Mouse (Mus musculus) heart, embryonic 15.5 days (tissue): ENCODE data around the gene Cdk14. TPM values are rescaled to one million over a fixed set of nuclear protein-coding genes. Genes with fewer than 3 reads are reported as not detected.

Source experiments
- ATAC-seq: fragments of 200-750 bp; cut with Nextera tagmentation; replicated peaks from 2 replicates; pipeline ENCODE4 v1.8.0; 2017; ENCODE audit warnings: low read depth, moderate TSS enrichment; ENCODE audit not compliant: insufficient number of reproducible peaks, insufficient read depth, low FRiP score
- H3K27ac ChIP-seq: fragments of 300-500 bp; sonication (generic); 2 replicates; pipeline ENCODE4 v1.5.1; 2015; ENCODE audit warnings: mild to moderate bottlenecking, inconsistent platforms
- H3K27me3 ChIP-seq: fragments of 300-500 bp; sonication (generic); 2 replicates; pipeline ENCODE4 v1.6.1; 2015; ENCODE audit warnings: inconsistent platforms
- H3K36me3 ChIP-seq: fragments of 300-500 bp; sonication (generic); 2 replicates; pipeline ENCODE4 v1.6.1; 2015; ENCODE audit warnings: mild to moderate bottlenecking, inconsistent platforms
- H3K4me1 ChIP-seq: fragments of 300-500 bp; sonication (generic); replicated peaks from 2 replicates; pipeline ENCODE4 v1.6.1; 2015; ENCODE audit warnings: inconsistent platforms
- H3K4me2 ChIP-seq: fragments of 300-500 bp; sonication (generic); 2 replicates; pipeline ENCODE4 v1.6.1; 2015; ENCODE audit warnings: inconsistent platforms, mild to moderate bottlenecking, moderate library complexity
- H3K4me3 ChIP-seq: fragments of 300-500 bp; sonication (generic); 2 replicates; pipeline ENCODE4 v1.5.1; 2015; ENCODE audit warnings: mild to moderate bottlenecking, inconsistent platforms
- H3K9ac ChIP-seq: fragments of 300-500 bp; sonication (generic); 2 replicates; pipeline ENCODE4 v1.6.1; 2015; ENCODE audit warnings: mild to moderate bottlenecking, inconsistent platforms
- H3K9me3 ChIP-seq: fragments of 300-500 bp; sonication (generic); replicated peaks from 2 replicates; pipeline ENCODE4 v1.6.1; 2016; ENCODE audit warnings: inconsistent platforms
- WGBS: fragments of 180-500 bp; shearing (Covaris S2); methylation state at CpG from one replicate; pipeline ENCODE4 v1.1.7; 2015; ENCODE audit warnings: mixed read lengths; 5-methylcytosine and 5-hydroxymethylcytosine counted together
- polyA plus RNA-seq: library from polyadenylated mRNA; unstranded; fragments of >200 nt; fragmentation: Nextera tagmentation; extraction: Ambion mirVana; gene quantifications from 2 replicates; pipeline ENCODE4 v1.2.1, GENCODE M21; 2015

Cdk14 gene
- polyA plus RNA-seq, 1 experiment from 2014 or later: 12.0 TPM

GRCm38 (mm10) chr5:4801096-4801850, 618.8 kb downstream of the Cdk14 start:
- no peaks in the 10 kb centered on the region for H3K27me3 ChIP-seq
- no peak overlapping the region for H3K27ac ChIP-seq
- H3K9ac ChIP-seq: no peak overlapping the region
- H3K36me3 ChIP-seq: peaks cover 3% of the 10 kb centered on the region; the same call in 1 of the 2 replicates
- H3K4me3 ChIP-seq: no peak overlapping the region
- ATAC-seq: no peak
- H3K9me3 ChIP-seq: no peaks in the 10 kb centered on the region
- H3K4me2 ChIP-seq: no peak overlapping the region
- no peaks in the 10 kb centered on the region for H3K4me1 ChIP-seq
- WGBS: 78% methylated on average over 8 of the region's 8 CpGs

DNA sequence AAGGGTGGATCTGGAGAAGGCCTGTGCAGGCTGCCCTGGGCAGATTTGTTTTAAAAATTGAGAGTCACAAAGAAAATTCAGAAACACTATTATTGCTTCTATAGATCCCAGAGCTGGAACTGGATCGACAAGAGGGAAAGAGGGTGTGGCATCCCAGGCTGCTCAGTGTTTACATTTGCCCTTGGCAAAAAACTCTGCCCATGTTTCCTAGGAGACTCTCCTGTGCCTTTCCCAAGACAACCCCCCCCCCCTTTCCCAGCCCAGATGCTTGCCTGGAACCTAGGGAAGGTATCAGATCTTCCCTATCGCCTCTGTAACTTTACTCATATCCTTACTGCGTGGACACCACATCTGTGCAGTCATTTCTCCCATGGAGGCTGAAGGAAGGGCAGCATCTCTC, 628.9 kb downstream of the Cdk14 start:
- H3K4me2 ChIP-seq: no peak overlapping the region
- no peaks in the 10 kb centered on the region for H3K9me3 ChIP-seq
- H3K36me3 ChIP-seq: no peaks in the 10 kb centered on the region
- no peaks in the 10 kb centered on the region for H3K4me1 ChIP-seq
- 59% methylated on average over 3 of the region's 3 CpGs for WGBS
- no peak overlapping the region for H3K9ac ChIP-seq
- no peak for ATAC-seq
- H3K4me3 ChIP-seq: no peak overlapping the region
- H3K27ac ChIP-seq: no peak overlapping the region
- H3K27me3 ChIP-seq: no peaks in the 10 kb centered on the region

- Histone ChIP-seq H3K27me3 (no peaks in the 10 kb centered on the region), H3K36me3 (no peaks in the 10 kb centered on the region), H3K27ac (no peak overlapping the region), H3K4me1 (no peaks in the 10 kb centered on the region), H3K9ac (no peak overlapping the region), H3K4me3 (no peak overlapping the region), H3K4me2 (no peak overlapping the region), H3K9me3 (no peaks in the 10 kb centered on the region)
- WGBS: 90% methylated on average over 4 of the region's 4 CpGs
- ATAC-seq: no peak
Observed at GRCm38 (mm10) chr5:4790265-4790664, 629.8 kb downstream of the Cdk14 start.

DNA sequence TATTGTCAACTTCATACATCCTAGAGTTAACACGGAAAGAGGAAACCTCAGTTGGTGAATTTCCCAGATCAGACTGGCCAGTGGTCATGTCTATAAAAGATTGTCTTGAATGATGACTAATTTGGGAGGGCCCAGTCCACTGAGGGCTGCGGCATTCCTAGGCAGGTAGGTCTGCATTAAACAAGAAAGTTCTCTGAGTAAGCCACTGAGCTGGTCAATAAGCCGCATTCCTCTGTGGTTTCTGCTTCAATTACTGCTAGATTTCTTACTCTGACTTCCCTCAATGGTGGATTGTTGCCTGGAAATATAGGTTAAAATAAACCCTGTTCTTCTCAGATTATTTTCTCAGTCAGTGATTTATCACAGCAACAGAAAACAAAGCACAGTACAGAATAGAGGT, 631.6 kb downstream of the Cdk14 start:
- Histone ChIP-seq H3K9ac (no peak overlapping the region), H3K4me2 (no peak overlapping the region), H3K36me3 (no peaks in the 10 kb centered on the region), H3K27ac (no peak overlapping the region), H3K4me1 (no peaks in the 10 kb centered on the region), H3K4me3 (no peak overlapping the region), H3K9me3 (no peaks in the 10 kb centered on the region), H3K27me3 (no peaks in the 10 kb centered on the region)
- ATAC-seq: no peak
- 86% methylated on average over 3 of the region's 3 CpGs for WGBS

DNA sequence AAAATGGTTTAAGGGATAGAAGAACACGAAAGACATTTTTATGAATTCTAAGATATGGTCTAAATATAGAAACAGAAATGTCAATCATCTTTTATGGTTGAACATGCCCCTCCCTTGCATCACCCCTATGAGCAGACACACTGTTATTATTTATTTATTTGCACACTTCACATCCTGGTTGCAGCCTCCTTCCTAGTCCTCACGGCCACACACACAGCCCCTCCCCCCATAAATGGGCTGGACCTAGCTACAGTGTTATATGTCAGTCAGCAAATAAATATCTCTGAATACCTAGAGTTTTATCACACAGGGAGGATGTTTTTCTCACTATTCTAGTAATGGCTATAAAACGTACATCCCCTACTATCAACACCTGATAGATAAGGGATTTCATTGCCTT, 633.3 kb downstream of the Cdk14 start:
- no peaks in the 10 kb centered on the region for H3K9me3 ChIP-seq
- H3K4me2 ChIP-seq: no peak overlapping the region
- no peak overlapping the region for H3K4me3 ChIP-seq
- H3K9ac ChIP-seq: no peak overlapping the region
- no peaks in the 10 kb centered on the region for H3K4me1 ChIP-seq
- H3K36me3 ChIP-seq: no peaks in the 10 kb centered on the region
- ATAC-seq: no peak
- no peak overlapping the region for H3K27ac ChIP-seq
- 59% methylated on average over 3 of the region's 3 CpGs for WGBS
- H3K27me3 ChIP-seq: no peaks in the 10 kb centered on the region

- no peaks in the 10 kb centered on the region for H3K9me3 ChIP-seq
- H3K27ac ChIP-seq: no peak overlapping the region
- H3K4me2 ChIP-seq: no peak overlapping the region
- no peaks in the 10 kb centered on the region for H3K27me3 ChIP-seq
- no peak overlapping the region for H3K9ac ChIP-seq
- no peak overlapping the region for H3K4me3 ChIP-seq
- WGBS: 86% methylated on average over 3 of the region's 3 CpGs
- H3K36me3 ChIP-seq: no peaks in the 10 kb centered on the region
- H3K4me1 ChIP-seq: no peaks in the 10 kb centered on the region
- no peak for ATAC-seq
Observed at GRCm38 (mm10) chr5:4778274-4778673, 641.8 kb downstream of the Cdk14 start.

GRCm38 (mm10) chr5:4776495-4776894, 643.6 kb downstream of the Cdk14 start:
- no peak overlapping the region for H3K4me2 ChIP-seq
- no peak overlapping the region for H3K4me3 ChIP-seq
- no peaks in the 10 kb centered on the region for H3K36me3 ChIP-seq
- WGBS: 61% methylated on average over 2 of the region's 2 CpGs
- H3K27me3 ChIP-seq: no peaks in the 10 kb centered on the region
- no peaks in the 10 kb centered on the region for H3K4me1 ChIP-seq
- no peak overlapping the region for H3K9ac ChIP-seq
- ATAC-seq: no peak
- H3K27ac ChIP-seq: no peak overlapping the region
- H3K9me3 ChIP-seq: no peaks in the 10 kb centered on the region

DNA sequence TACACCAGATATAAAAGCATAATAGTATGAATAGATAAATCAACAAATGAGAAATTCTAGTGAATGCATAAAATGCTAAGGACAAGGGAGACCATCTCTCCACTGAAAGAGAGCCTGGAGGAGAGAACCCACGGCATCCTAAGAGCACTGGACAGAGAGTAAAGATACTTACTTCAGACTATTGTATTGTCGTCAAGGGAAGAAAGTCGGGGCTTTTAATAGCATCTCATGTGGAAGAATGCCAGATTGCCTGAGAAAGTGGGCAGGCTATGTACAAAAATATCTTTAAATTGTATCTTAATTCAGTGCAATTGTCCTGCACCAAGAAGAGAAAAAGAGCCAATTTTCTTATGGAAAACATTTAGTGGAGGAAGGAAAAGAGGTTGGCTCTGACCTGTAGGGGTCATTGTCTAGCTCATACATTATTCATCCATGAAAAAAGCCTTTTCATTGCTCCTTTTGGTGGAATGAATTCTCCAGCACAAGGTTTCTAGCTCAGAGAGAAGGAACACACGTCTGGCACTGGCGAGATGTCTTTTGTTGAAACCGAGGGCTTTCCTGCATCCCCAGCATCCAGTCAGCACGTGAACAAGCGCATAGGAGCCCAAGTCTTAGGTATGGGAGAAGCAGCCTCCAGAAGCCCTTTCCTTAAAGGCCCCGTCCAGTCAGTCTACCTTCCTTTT, 646.9 kb downstream of the Cdk14 start:
- H3K4me1 ChIP-seq: no peaks in the 10 kb centered on the region
- no peak overlapping the region for H3K27ac ChIP-seq
- H3K9me3 ChIP-seq: no peaks in the 10 kb centered on the region
- no peaks in the 10 kb centered on the region for H3K36me3 ChIP-seq
- H3K4me2 ChIP-seq: no peak overlapping the region
- no peak overlapping the region for H3K9ac ChIP-seq
- 55% methylated on average over 9 of the region's 9 CpGs for WGBS
- H3K4me3 ChIP-seq: no peak overlapping the region
- H3K27me3 ChIP-seq: no peaks in the 10 kb centered on the region
- ATAC-seq: no peak

DNA sequence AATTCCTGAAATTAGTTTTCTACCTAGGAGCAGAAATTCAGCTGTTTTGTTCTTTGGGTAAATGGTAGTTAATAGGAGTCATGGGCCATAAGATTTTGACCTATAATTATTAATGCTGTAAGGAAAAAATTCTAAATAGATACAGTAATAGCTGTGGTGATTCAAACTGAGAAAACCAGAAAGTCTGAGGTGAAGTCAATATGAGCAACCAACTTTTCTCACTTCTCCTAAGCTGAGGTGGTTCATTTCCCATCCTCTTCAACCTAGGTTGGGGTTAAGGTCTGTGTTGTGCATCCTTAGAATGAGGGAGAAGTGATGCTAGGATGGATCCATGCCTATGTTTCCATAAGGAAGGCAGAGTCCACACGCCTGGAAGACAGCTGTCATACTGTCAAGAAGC, 649.5 kb downstream of the Cdk14 start:
- H3K36me3 ChIP-seq: no peaks in the 10 kb centered on the region

DNA sequence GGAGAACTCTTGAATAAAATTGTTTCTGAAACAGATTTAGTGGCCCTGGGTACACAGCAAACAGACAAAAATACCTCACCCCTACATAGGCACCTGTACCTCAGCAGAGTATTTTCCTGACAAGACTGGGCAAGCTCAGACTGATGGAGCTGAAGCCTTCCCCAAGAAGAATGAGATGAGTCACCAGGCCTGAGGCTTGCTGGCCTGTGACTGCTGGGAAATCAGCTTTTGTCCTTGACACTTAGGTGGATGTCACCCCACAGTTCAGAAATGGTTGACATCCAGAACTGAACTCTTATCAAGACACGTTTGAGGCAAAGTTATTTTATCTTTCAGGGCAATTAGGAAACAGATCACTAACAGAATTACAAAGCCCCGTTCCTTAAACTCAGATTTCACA, 652.2 kb downstream of the Cdk14 start:
- H3K9ac ChIP-seq: no peak overlapping the region
- H3K4me2 ChIP-seq: no peak overlapping the region
- H3K27me3 ChIP-seq: no peaks in the 10 kb centered on the region
- no peak overlapping the region for H3K4me3 ChIP-seq
- H3K4me1 ChIP-seq: 0 out of 2 replicates have a peak, but pooled peaks cover 6% of the 10 kb centered on the region
- H3K27ac ChIP-seq: no peak overlapping the region
- H3K9me3 ChIP-seq: no peaks in the 10 kb centered on the region
- ATAC-seq: no peak
- WGBS: 28% methylated on average over 2 of the region's 2 CpGs
- H3K36me3 ChIP-seq: no peaks in the 10 kb centered on the region

More for the DNA sequence above, 649.5 kb downstream of the Cdk14 start:
- Histone ChIP-seq H3K4me2 (no peak overlapping the region), H3K4me1 (0 out of 2 replicates have a peak, but pooled peaks cover 6% of the 10 kb centered on the region), H3K4me3 (no peak overlapping the region), H3K27ac (no peak overlapping the region), H3K9ac (no peak overlapping the region), H3K9me3 (no peaks in the 10 kb centered on the region), H3K27me3 (no peaks in the 10 kb centered on the region)
- WGBS: 100% methylated on average over 1 of the region's 1 CpGs
- ATAC-seq: no peak

- no peak overlapping the region for H3K9ac ChIP-seq
- H3K4me3 ChIP-seq: no peak overlapping the region
- no peaks in the 10 kb centered on the region for H3K36me3 ChIP-seq
- H3K4me1 ChIP-seq: 0 out of 2 replicates have a peak, but pooled peaks cover 6% of the 10 kb centered on the region
- H3K4me2 ChIP-seq: no peak overlapping the region
- WGBS: 54% methylated on average over 5 of the region's 5 CpGs
- no peak overlapping the region for H3K27ac ChIP-seq
- ATAC-seq: no peak
- no peaks in the 10 kb centered on the region for H3K9me3 ChIP-seq
- no peaks in the 10 kb centered on the region for H3K27me3 ChIP-seq
Observed at GRCm38 (mm10) chr5:4766719-4767118, 653.4 kb downstream of the Cdk14 start.

DNA sequence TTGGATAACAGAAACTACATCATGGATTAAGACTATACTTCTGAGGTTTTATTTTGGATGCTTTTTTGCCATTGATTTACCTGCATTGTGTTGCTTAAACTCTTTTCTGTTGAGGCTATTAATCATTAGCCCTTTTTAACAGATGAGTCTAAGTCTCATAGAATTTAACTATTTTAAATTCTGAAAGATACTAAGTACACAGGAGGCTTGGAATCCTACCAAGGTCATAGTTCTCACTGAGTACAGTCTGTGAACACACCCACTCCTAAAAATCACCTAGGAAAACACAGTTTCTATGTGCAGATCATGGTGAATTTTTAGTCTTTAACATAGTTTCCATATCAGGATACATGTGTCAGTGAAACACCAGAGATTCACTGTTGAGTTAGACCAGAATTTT, 658.2 kb downstream of the Cdk14 start:
- Histone ChIP-seq H3K4me2 (no peak overlapping the region), H3K4me3 (no peak overlapping the region), H3K9ac (no peak overlapping the region), H3K36me3 (no peaks in the 10 kb centered on the region), H3K27me3 (no peaks in the 10 kb centered on the region), H3K27ac (no peak overlapping the region), H3K9me3 (no peaks in the 10 kb centered on the region), H3K4me1 (0 out of 2 replicates have a peak, but pooled peaks cover 7% of the 10 kb centered on the region)
- ATAC-seq: no peak
